Mouse (Mus musculus): ENCODE measurements around the gene Higd1c. TPM values are rescaled to one million over a fixed set of nuclear protein-coding genes. Genes with fewer than 3 reads are reported as not detected.

Higd1c gene
- not detected for polyA plus RNA-seq (2014; fragmentation: Illumina TruSeq; extraction: RNeasy Lipid Tissue Mini Kit (QIAGEN cat#74804))

GRCm38 (mm10) chr15:100364242-100364641 is at the start of gene Higd1c:
Gene Higd1c, plus strand, starts transcription at chr15:100364542.

GRCm38 (mm10) chr15:100334629-100335028 is 29.7 kb upstream of the Higd1c start, which contains the start of gene Mettl7a3:
Gene Mettl7a3, plus strand, starts transcription at chr15:100334929.

GRCm38 (mm10) chr15:100352711-100353250 is 11.6 kb upstream of the Higd1c start, which contains the start of the genes Methig1 and Mettl7a2:
Gene Methig1, plus strand, starts transcription at chr15:100353149.
Gene Mettl7a2, plus strand, starts transcription at chr15:100353200.

GRCm38 (mm10) chr15:100421758-100422197 is 57.4 kb downstream of the Higd1c start, which contains the start of gene Gm5475:
Gene Gm5475, plus strand, starts transcription at chr15:100422147.

GRCm38 (mm10) chr15:100424396-100425122 is 60.2 kb downstream of the Higd1c start, which contains the start of gene Slc11a2:
Gene Slc11a2, minus strand, starts transcription at chr15:100425072.

Other genes starting within 250 kb of the Higd1c start
- gene Atf1, start 136.7 kb upstream of the Higd1c start, polyA plus RNA-seq (2014; fragmentation: Illumina TruSeq; extraction: RNeasy Lipid Tissue Mini Kit (QIAGEN cat#74804)), result 151 TPM
- gene Tmprss12, start 83.7 kb upstream of the Higd1c start, polyA plus RNA-seq (2014; fragmentation: Illumina TruSeq; extraction: RNeasy Lipid Tissue Mini Kit (QIAGEN cat#74804)), result not detected
- gene Mettl7a1, start 60.4 kb upstream of the Higd1c start, polyA plus RNA-seq (2014; fragmentation: Illumina TruSeq; extraction: RNeasy Lipid Tissue Mini Kit (QIAGEN cat#74804)), result 80.1 TPM
- gene Mettl7a3, start 29.6 kb upstream of the Higd1c start, polyA plus RNA-seq (2014; fragmentation: Illumina TruSeq; extraction: RNeasy Lipid Tissue Mini Kit (QIAGEN cat#74804)), result not detected
- not detected for gene Methig1, start 11.4 kb upstream of the Higd1c start, polyA plus RNA-seq (2014; fragmentation: Illumina TruSeq; extraction: RNeasy Lipid Tissue Mini Kit (QIAGEN cat#74804))
- gene Mettl7a2, start 11.3 kb upstream of the Higd1c start, polyA plus RNA-seq (2014; fragmentation: Illumina TruSeq; extraction: RNeasy Lipid Tissue Mini Kit (QIAGEN cat#74804)), result 2.7 TPM
- not detected for gene Gm5475, start 57.6 kb downstream of the Higd1c start, polyA plus RNA-seq (2014; fragmentation: Illumina TruSeq; extraction: RNeasy Lipid Tissue Mini Kit (QIAGEN cat#74804))
- gene Slc11a2, start 60.5 kb downstream of the Higd1c start, polyA plus RNA-seq (2014; fragmentation: Illumina TruSeq; extraction: RNeasy Lipid Tissue Mini Kit (QIAGEN cat#74804)), result 8.7 TPM
- gene Letmd1, start 104.5 kb downstream of the Higd1c start, polyA plus RNA-seq (2014; fragmentation: Illumina TruSeq; extraction: RNeasy Lipid Tissue Mini Kit (QIAGEN cat#74804)), result 20.9 TPM
- gene Csrnp2, start 130.9 kb downstream of the Higd1c start, polyA plus RNA-seq (2014; fragmentation: Illumina TruSeq; extraction: RNeasy Lipid Tissue Mini Kit (QIAGEN cat#74804)), result 6.5 TPM
- gene Tfcp2, start 187.5 kb downstream of the Higd1c start, polyA plus RNA-seq (2014; fragmentation: Illumina TruSeq; extraction: RNeasy Lipid Tissue Mini Kit (QIAGEN cat#74804)), result 8.3 TPM
- gene Pou6f1, start 235.4 kb downstream of the Higd1c start, polyA plus RNA-seq (2014; fragmentation: Illumina TruSeq; extraction: RNeasy Lipid Tissue Mini Kit (QIAGEN cat#74804)), result 3.8 TPM